Mouse (Mus musculus): ENCODE measurements at regions not wholly inside any gene's neighbourhood (a gene's known extent, or its start where the extent isn't known, plus 50 kb on each side); places are given as distances from the start of the nearest gene placed in this dataset.
A peak's percentile ranks its signal among the peaks of the same experiment; 100 is the strongest.
"Not testable (repeated sequence)": the region's sequence is repeated elsewhere in the genome, so short reads cannot be mapped to it uniquely, and the experiment has no call there.

DNA sequence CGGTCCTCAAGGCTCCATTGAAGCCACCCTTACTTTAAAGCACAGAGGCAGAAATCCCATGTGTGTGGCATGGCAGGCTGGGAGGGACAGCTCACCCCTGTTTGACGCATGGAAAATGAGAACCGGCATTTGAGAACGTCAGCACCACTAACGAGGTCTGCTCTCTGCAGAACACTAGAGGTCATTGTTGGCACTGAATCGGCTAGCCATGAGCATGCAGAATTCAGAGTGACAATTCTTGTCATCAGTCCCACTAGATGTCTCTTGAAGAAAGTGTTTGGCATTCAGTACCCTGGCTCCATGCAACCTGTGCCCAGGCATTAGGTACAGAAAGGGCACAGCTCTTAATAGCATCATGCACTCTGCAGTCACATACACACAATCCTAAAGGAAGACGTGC lies 139.3 kb downstream of the Cand1 start:
- DNase-seq (ENCODE audit: low read depth in 1 of 2, low spot score in 2 of 2) = no peak

DNA sequence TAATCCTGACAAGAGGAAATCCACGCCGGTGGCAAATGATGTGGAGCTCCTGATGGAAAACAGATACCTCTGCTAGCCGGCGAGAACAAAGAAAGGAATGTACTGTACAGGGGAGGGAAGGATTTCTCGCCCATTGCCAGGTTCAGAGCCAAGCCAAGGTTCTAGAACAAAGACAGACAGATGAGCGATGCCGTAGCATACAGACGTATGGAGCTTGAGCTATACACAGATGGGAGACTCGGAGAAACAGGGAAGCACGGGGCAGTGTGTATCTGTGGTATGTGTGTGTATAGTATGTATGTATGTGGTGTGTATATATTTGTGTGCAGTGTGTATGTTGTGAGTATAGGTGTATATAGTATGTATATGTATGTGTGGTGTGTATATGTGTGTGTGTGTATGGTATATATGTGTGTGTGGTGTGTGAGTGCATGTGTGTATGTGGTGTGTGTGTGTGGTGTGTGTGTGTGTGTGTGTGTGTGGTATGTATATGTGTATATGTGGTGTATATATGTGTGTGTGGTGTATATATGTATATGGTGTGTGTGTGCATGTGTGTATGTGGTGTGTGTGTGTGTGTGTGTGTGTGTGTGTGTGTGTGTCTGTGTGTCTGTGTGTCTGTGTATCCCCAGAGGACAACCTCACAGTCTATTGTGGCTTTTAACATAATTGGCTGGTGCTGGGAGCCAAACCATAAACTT lies 140.6 kb downstream of the Cand1 start:
- no peak for DNase-seq (ENCODE audit: low read depth in 1 of 2, low spot score in 2 of 2)

DNA sequence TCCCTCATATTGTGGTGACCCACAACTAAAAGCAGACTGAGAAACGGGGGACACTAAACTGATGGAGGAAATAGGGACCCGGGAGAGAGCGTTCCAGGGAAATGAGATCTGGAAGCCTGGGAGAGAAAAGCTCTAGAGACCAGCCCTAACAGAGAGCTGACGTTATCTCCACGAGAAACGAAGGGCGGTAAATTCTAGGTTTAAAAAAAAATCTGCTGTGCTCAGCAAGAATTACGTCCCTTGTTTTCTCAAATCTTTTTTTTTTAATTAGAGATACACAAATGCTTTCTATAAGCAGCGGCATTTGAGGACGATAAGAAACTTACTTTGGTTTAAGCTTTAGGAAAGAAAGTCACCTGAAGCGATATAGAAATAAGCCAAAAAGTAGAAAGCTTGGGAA lies 145.7 kb downstream of the Cand1 start:
- no peak for DNase-seq (ENCODE audit: low read depth in 1 of 2, low spot score in 2 of 2)

DNA sequence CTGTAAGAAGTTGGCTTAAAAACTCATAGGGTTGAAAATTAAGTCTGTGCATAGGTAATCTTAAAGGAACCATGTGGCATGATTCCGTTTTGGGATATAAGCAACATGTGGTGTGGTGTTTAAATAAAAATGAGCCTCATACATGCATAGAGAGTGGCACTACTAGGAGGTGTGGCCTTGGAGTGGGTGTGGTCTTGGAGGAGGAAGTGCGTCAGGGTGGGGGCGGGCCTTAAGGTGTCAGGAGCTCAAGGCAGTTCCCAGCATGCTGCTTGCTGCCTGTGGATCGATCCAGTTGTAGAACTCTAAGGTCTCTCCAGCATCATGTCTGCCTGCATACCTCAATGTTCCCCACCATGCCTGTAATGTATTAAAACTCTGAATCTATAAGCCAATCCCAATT lies 152.0 kb downstream of the Cand1 start:
- DNase-seq (ENCODE audit: low read depth in 1 of 2, low spot score in 2 of 2) = no peak

DNA sequence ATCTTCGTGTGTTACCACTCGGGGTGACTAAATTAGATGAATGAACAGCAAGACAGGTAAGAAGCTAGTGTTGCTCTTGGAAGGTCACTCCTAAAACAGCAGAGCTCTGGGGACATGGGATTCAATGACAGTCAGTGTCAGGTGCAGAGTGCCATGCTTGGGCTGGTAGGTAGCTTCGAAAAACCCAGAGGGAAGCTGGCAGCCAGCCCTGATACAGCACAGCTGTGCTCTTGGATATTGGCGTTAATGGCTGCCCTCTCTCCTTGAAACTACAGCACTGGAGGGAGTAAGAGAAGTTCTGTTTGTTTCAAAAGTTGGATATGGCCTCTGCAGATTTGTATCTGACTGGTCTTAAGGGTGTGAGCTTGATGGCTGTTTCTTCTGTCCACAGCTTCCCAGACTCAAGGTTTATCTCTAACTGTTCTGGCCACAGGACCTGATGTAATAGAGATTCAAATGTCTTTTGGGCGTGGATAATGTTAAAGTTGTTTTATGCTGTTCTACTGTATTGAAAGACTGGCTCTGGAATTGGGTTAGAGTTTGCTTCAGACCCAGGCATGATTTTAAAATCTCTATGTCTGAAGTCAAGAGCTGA lies 152.7 kb downstream of the Cand1 start:
- DNase-seq (ENCODE audit: low read depth in 1 of 2, low spot score in 2 of 2) = no peak

DNA sequence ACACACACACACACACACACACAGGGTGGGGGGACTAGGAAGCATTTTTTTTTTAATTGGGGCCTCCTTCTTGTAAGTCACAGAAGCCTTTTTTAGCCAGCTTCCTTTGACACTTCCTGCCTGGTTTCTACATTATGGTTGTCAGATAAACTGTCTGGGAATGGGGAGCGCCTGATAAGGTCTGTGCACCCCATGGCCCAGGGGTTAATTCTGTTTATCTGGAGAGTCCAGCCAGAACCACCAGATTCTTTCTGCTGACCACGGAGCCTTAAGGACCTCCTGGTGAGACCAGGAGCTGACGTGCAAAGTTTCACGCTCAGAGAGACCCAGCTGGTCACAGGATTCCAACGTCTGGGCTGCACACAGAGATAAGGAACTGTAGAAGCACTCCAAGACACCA lies 153.4 kb downstream of the Cand1 start:
- DNase-seq (ENCODE audit: low read depth in 1 of 2, low spot score in 2 of 2) = no peak

DNA sequence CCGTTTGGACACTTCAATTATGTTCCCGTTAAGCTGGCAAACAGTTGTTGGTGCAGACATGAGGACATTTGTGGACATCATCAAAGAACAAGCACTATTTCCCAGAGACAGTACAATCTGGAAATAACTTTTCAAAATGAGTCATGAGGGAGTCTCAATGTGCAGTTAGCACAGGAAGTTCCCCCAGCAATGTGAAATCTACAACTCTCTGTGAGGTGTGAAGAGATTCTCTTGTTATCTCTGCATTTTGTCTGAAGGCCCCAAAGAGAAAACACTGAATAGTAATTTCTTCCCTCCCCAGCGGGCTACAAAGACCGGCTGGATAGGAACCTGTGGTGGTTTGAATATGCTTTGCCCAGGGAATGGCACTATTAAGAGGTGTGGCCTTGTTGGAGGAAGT lies 156.4 kb downstream of the Cand1 start:
- no peak for DNase-seq (ENCODE audit: low read depth in 1 of 2, low spot score in 2 of 2)

DNA sequence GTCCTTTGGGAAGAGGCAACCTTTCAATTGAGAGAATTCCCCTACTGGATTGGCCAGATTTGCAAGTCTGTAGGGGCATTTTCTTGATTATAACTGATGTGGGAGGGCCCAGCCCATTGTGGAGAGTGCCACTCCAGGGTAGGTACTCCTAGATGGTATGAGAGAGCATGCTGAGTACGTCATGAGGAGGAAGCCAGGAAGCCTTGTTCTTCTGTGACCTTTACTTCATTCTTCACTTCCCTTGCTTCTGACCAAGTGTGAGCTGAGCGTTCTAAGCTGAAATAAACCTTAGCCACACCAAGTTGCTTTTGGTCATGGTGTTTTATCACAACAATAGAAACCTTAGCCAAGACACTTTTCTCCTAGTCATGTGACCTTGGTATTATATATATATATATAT lies 157.0 kb downstream of the Cand1 start:
- DNase-seq (ENCODE audit: low read depth in 1 of 2, low spot score in 2 of 2) = no peak

DNA sequence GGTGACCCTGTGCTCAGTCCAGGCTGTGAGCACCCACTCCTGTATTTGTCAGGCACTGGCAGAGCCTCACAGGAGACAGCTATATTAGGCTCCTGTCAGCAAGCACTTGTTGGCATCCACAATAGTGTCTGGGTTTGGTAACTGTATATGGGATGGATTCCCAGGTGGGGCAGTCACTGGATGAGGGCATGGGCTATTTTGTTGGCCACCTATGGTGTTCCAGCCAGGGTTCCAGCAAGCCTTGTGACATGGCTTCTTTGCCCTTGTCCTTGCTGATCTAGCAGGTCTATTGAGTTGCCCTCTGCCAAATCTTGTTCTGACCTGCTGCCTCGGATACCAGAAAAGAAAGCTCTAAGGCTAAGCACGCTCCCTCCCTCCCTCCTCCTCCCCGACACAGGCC lies 158.1 kb downstream of the Cand1 start:
- DNase-seq (ENCODE audit: low read depth in 1 of 2, low spot score in 2 of 2) = not testable (repeated sequence)

DNA sequence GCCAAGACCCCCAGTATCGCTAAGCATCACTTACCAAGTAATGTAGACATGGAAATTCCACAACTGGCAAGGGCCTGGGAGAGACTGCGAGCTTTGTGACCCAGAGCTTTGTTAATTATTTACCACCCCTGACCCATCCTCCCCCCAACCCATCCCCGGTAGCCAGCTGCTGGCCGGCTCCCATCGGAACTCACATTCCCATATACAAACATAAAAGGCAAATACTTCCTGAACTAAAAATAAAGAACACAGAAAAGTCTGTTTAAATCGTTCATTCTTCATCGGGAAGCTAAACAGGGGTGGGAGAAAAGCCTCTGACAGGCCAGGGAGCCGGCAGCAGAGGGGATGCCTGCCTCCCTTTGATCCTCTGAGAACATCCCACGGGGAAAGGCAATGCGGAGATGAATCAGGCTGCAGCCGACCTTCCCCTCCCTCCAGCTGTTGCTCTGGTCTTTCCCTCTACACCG lies 163.7 kb downstream of the Cand1 start:
- no peak for DNase-seq (ENCODE audit: low read depth in 1 of 2, low spot score in 2 of 2)

DNA sequence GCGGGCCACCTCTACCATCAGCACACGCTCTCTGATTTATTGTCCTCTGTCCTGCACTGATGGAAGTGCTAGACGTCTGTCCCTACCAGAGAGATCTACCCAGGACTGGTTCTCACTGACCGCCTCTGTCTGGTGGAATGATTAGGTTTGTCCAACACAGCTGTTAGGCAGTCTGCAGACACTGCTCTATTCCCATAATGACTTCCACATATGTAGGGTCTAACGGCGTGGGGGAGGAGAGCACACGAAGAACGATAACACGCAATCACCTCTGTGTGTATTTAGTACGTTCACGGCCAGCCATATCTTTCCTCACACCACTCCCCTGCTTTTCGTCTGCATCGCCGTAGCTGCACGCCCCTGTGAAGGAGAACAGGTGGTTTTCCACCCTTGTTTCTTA lies 165.0 kb downstream of the Cand1 start:
- no peak for DNase-seq (ENCODE audit: low read depth in 1 of 2, low spot score in 2 of 2)

DNA sequence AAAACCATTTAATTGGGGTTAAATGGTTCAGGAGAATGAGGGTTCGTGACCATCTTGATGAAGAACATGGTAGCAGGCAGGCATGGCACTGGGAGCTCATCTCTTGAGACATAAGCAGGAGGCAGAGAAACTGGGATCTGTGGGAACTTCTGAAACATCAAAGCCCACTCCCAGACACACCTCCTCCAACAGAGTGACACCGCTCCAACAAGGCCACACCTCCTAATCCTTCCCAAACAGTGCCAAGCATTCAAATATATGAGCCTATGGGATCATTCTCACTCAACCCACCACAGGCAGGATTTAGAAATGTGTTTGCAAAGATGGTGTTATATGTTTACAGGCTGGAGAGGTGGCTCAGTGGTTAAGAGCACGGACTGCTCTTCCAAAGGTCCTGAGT lies 165.9 kb downstream of the Cand1 start:
- DNase-seq (ENCODE audit: low read depth in 1 of 2, low spot score in 2 of 2) = no peak

DNA sequence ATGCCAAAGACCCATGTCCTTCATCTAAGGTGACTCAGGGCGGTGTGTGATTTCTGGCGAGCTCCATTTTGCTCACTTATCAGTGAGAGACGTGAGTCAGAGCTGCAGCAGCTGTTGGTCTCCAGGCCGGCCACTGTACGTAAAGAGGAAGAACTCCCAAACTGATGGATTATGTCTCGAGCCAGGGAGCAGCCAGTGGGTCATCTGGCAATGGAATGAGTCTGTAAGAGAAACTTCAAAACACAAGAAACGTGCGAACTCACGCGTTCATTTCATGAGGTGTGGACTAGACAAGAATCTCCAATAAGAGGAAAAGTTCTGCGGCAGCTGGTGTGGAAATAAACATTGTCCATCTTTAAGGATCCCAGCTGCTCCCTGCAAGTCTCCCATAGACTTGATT lies 170.4 kb downstream of the Cand1 start:
- no peak for DNase-seq (ENCODE audit: low read depth in 1 of 2, low spot score in 2 of 2)

DNA sequence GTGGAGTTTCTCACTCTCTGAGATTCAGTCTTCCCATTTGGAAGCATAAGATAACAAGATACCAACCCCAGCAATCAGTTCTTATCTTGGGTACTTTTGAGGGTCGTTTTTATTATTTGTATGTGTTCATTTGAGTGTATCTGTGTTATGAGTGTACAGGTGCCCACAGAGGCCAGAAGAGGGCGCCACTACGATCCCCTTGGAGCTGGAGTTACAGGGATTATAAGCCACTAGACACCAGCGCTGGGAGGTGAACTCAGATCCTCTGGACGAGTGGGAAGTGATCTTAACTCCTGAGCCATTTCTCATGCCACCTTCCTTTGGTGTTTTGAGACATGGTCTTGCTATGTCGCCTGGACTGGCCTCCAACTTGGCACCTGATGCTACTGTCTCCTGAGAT lies 172.0 kb downstream of the Cand1 start:
- DNase-seq (ENCODE audit: low read depth in 1 of 2, low spot score in 2 of 2) = no peak

DNA sequence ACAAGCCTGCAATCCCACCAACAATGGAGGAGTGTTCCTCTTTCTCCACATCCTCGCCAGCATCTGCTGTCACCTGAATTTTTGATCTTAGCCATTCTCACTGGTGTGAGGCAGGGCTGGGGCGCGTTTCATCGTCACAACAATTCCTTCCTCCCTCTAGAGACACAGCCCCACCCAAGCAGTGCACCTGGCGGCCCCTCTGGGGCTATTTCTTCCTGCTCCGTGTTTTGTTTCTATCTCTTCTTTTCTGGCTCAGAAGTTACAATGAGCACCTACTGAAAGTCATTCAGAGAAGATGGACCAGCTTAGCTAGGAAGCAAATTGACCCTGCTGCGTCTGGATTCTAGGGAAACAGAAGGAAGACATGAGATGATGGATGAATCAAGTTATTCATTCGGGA lies 172.5 kb downstream of the Cand1 start:
- DNase-seq (ENCODE audit: low read depth in 1 of 2, low spot score in 2 of 2) = no peak

DNA sequence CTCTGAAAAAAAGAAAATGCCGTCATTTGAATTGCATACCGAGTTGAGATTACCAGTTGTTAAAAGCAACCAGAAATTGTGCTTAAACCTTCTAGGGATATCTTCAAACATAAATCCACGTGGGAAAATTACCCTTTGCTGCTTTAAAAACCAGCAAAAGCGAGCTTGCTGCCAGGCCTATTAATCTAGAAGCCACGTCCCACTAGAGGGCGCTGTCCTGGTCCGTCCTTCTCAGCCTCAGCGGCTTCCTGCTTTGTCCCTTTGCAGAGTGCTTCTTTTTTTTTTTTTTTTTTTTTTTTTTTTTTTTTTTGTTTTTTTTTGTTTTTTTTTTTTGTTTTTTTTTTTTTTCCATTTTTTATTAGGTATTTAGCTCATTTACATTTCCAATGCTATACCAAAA lies 173.9 kb downstream of the Cand1 start:
- DNase-seq (ENCODE audit: low read depth in 1 of 2, low spot score in 2 of 2) = peak in 1 of 2 experiments; percentile 14

DNA sequence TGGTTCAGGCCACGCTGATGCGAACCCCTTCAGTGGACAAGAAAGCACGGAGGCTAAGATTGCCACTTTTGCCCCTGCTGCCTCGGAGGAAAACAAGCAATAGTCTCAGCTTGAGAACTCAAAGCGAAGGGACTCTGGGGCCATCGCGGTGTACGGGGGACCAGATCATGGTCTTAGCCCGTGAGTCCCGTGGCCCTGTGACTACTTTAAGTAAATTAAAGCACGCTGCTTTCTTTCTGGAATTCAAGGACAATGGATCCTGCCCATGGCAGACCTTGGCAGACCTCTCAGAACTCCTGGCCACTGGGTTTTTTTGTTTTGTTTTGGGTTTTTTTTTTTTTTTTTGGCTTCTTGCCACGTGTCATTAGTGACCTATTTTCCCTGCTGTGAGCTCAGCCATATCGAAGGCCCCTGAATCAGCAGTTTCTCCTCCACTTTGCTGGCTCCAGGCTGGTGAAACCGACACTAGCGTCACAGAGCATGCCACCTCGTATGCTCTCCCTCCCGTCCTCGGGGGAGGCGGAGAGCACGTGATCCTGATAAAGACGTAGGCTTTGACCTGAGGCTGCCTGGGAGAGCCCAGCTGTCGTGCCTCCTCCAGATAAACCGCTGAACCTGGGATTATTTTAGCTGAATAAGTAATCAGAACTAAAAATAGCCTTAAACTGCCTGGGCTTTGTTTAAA lies 174.6 kb downstream of the Cand1 start:
- no peak for DNase-seq (ENCODE audit: low read depth in 1 of 2, low spot score in 2 of 2)

DNA sequence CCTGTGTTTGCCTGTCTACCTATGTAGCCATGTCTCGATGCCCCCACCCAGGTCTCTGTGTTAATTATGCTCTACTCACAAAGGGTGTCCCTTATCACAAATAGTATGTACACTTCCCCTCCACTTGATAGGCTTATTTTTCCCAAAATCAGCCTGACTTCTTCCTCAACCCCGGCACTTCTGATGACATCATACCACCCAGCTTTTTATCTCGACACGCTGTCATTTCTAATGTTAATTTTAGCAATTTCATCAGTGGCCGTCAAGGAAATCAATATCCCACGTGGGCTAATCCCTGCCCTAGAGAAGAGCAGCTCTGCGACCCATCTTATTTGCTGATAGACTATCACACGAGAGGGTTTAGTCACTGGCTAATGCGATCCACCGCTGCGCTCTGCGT lies 175.6 kb downstream of the Cand1 start:
- DNase-seq (ENCODE audit: low read depth in 1 of 2, low spot score in 2 of 2) = no peak

DNA sequence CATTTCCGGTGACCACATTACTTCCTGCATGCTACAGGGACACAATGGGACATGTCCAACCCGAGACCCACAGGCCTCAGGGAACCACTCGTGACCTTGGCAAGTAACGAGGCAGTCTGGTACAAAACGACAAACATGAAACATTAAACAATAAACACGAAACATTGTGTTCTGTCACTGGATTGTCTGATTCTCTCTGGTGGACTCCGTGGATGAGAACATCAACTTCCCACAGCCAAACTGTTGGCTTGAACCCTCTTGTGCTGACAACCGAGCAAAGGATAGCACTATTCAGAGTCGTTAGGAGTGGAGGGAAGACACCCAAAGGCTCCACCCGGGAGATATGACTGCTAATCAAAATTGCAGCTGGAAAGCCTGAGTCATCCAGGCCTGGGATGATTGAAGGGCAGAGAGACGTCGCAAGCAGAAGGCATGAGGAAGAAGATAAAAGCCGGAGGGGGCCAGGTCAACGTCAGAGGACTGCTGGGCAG lies 176.6 kb downstream of the Cand1 start:
- DNase-seq (ENCODE audit: low read depth in 1 of 2, low spot score in 2 of 2) = no peak

DNA sequence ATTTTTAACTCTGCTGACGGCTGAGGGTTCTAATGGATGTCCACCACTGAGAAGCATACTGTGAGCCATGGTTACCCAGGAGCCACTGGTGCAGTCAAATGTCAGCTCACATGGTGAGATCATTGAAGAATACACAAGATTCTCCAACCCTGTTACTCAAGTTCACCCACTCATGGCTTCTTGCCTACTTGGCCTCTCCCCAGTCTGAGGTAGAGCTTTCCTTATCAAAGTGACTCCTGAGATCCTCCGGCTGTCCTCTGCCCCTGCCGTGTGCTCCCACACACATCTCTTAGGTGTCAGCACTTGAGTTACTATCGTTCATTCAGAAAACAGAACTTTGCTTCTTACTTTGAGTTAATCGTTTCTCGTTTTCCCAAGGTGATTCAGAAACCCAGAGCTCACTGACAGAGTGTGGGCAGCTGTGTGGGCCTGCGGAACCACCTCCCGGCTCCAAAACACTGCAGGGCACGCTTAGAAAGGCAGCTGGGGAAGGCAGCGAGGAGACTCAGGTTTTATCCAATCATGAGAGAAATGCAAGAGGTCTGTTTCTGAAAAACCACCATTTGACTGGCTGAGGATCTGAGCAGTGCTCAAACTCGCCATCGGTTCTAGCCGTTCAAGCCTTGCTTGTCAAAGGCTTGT lies 177.8 kb downstream of the Cand1 start:
- DNase-seq (ENCODE audit: low read depth in 1 of 2, low spot score in 2 of 2) = no peak

DNA sequence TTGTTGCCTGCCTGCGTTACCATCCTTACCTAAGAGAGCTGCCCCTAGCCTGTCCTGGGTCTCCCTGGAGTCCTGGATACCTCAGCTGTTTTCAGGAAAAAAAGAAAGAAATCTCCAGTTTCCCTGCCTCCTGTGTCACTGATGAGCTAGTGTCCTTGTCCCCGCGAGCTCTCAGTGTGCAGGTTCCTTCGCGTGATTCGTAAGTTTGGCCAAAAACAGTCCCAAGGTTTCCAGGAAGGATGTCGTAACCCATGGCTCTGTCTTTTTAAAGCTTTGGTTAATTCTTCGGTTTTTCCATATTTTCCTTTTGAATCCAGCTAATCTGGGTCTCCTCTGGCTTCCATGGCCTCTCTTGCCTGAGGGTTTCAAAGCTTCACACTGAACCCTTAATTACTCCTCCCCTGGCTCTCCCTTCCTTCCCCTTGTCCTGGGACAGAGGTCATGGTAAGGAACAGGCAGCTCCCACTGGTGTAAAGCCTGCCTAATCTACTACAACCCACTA lies 178.5 kb downstream of the Cand1 start:
- DNase-seq (ENCODE audit: low read depth in 1 of 2, low spot score in 2 of 2) = no peak

Measured in monocyte, adult 2 months (primary cell).